Mouse (Mus musculus): Measurements from ENCODE around the gene Aup1.

Gene Aup1

DNA sequence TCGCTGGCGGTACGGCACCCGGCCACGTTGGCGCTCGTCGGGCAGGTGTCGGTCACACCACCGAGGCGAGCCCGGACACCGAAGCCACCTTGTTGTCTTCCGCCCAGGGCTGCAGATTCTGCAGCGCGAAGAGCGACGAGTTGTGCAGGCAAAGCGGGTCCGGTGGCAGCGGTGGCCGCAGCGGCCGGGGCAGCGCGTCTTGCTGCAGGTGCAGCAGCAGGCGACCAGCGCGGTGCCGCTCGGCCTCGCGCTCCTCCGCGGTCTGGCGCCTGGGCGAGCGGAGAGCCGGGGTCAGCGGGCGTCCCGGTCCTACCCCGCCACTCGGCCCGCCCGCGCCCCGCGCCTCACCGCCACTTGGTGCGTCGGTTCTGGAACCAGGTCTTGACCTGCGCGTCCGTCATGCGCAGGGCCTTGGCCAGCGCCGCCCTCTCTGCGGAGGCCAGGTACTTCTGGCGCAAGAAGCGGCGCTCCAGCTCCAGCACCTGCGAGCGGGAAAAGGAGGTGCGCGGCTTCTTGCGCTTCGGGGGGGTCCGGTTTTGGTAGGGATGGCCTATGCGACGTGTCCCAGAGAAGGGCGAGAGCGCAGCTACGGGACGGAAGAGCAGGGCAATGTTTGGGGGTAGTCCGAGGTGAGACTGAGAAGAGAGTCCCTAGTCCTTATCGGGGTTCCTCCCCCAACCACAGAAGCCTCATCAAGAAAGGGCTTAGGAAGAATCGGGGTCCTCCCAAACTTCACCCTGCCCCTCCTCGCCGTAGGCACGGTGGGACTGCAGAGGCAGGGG, 14.6 kb downstream of the Aup1 start:
- DNase-seq (ENCODE audit: low read depth in 1 of 2, low spot score in 2 of 2) = no peak

DNA sequence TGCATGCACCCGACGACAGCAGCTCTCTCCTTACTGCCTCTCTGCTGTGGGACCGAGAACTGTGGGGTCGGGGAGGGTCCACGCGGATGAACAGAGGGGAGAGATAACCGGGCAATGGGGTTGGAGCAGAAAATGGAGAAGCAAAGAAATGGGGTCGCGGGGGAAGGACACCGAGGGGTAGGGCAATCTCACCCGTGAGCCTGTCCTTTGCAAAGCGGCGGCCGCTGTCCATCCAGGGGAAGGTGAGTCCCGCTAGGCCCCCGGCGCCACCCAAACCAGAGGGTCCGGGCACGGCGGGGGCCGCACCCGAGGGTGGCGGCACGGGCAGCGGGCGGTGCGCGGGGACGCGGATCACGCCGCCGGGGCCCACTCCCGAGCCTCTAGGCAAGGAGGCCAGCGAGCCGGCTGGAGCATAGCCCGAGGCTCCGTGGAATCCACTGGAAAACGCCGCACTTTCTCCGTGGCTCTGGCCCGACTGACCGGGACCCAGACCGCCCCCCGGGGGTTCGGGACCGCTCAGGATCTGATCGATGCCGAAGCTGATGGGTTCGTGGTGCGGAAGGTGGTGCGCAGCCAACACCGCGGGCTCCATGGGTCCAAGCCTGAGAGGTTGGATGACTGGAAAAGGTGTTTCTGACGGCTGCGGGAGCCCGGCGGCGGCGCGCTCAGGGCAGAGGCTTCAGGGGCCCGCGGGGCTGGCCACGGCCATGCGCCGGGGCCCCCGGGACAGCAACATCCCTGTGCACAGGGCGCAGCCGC, 15.3 kb downstream of the Aup1 start:
- no peak for DNase-seq (ENCODE audit: low read depth in 1 of 2, low spot score in 2 of 2)

DNA sequence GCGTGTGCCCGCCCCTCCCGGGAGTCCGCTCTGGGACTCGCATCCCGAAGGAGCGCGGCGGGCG, 15.8 kb downstream of the Aup1 start, which contains the start of gene Tlx2:
TSS of gene Tlx2 (minus strand) at position 47 of the 64 bp plus-strand sequence.
- DNase-seq (ENCODE audit: low read depth in 1 of 2, low spot score in 2 of 2) = no peak

DNA sequence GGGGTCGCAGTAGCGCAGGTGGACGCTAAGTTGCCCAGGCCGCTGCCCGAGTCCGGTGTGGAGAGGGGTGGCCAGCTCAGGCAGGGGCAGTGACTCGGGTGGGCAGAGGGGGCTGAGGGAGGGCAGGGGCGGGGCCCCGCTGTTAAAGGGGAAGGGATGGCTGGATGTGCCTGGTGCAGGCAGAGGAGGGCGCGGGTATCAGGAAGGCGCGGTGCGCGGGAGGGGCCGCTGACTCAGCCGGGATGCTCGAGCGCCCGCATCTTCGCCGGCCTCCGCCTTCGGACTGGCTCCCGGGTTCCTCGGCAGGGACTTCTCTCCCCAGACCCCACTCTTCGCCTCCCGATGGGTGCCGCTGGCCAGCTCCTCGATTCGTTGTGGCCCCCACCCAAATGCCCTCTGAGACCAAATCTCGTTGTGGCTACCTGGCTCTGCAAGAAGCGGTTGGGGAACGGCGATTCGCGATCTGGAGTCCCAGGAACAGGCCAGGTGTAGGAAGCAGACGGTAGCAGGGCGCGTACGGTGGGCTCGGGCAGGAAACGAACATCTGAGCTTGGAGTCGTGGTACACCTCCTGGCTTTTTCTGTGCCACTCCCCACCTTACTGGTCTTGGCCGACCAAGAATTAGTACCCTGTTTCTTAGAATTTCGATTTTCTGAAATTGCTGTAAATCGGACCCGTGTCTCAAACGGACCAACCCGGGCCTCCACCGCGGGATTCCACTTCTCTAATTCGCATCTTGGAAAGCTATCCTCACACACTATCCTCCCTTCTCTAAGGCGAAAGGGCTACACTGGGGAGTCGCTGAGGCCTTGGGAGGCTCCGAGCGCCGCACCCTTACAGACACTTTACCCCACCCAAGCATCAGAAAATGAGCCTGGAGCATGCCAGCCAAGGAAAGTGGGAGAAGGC, 16.2 kb downstream of the Aup1 start:
- DNase-seq (ENCODE audit: low read depth in 1 of 2, low spot score in 2 of 2) = peak in 1 of 2 experiments; percentile 17

DNA sequence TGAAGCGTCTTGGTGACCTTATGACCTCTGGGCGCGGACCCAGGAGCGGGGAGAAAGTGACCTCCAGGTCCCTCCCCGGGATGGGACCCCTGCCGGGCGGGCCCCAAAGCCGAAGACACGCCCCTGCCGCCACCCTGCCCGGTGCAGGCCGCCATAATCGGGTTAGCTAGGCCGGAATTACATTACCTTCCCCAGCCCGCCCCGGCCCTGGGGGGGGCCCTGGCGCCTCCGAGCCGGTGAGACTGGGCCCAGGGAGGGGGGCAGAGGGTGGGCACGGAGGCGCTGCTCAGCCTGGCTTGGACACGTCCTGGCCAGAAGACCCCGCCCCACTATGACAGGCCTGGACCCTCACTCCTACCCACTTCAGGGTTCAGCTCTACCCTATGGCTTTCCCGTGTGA, 16.9 kb downstream of the Aup1 start:
- DNase-seq (ENCODE audit: low read depth in 1 of 2, low spot score in 2 of 2) = no peak

DNA sequence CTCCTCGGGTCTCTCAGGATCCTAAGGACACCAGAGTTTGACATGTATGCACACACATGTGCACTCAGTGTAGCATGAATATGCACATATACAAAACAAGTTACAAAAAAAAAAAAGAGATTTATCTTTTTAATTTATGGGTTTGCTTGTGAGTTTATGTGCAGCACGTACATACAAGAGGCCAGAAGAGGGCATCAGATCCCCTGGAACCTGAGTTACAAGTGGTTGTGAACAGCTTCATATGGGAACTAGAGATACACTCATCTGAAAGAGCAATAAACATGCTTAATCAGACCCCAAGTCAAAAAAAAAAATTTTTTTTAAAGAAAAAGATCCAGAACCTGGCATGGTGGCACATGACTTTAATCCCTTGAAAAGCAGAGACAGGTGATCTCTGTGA, 20.7 kb downstream of the Aup1 start:
- no peak for DNase-seq (ENCODE audit: low read depth in 1 of 2, low spot score in 2 of 2)

DNA sequence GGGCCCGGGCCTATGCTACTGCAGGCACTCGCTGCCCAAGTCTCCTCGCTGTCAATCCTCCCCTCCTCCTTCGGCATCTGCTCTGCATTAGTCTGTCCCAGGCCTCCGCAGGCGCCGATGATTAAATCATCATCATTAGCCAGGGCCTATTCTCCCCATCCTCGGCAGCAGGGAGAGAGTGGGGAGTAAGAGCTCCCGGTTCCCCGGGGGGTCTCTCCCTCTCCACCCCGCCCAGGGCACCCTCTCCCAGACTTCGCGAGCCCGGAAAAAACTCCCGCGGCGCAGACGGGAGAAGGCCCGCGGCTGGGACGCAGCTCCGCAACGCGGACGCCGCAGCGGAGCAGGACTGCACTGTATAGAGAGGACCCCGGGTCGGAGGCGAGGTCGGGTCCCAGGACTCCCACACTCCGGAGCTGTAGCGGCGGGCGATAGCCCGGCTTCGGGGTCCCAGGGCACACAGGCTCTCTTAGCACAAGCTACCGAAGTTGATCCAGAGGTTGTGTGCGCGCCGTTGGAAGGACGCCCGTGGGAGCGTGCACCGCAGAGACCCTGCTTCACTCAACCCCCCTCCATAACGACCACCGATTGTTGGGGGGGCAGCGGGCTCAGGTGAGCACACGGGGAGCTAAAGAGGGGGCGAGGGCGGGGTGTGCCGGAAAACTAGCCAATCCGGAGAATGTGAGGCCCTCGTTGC, 23.5 kb downstream of the Aup1 start, which contains the start of gene Pcgf1:
TSS of gene Pcgf1 (plus strand) at position 240 of the 694 bp plus-strand sequence.
- DNase-seq (ENCODE audit: low read depth in 1 of 2, low spot score in 2 of 2) = no peak

DNA sequence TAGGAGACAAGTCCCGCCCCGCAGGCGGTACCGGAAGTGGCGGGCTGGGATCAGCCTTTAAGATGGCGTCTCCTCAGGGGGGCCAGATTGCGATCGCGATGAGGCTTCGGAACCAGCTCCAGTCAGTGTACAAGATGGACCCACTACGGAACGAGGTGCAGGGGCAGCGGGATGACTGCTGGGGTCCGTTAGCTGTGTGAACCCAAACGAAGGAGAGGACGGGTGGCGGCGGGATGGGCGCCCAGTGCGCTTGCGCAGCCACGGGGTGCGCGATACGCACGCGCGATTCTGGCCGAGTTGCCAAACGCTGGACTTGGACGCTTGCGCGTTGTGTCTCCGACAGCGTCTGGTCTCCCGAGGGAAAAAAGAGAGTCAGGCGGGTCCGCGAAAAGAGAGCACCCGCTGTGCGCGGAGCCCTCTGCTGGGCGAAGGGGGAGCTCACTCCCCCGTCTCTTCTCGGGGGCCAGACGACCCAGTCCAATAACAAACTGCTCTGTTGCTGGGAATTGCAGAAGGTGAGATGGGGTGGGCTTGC, 24.1 kb downstream of the Aup1 start:
- peak; percentile 96 to 98 for DNase-seq (ENCODE audit: low read depth in 1 of 2, low spot score in 2 of 2)

DNA sequence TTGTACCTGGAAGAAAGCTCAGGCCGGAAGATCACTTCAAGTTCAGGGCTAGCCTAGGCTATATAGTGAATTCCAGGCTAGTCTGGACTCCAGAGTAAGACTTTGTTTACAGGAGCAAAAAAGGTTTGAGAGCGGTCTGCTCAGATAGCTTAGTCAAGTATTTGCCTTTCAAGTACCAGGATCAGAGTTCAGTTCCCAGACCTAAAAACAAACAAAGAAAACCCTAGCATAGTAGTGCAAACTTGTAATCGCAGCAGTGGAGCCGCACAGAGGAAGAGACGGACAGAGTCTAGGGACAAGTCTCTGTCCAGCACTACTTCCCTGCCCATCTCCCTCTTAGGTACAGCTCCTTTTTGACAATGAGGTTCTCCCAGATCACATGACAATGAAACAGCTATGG, 25.9 kb downstream of the Aup1 start:
- DNase-seq (ENCODE audit: low read depth in 1 of 2, low spot score in 2 of 2) = no peak

DNA sequence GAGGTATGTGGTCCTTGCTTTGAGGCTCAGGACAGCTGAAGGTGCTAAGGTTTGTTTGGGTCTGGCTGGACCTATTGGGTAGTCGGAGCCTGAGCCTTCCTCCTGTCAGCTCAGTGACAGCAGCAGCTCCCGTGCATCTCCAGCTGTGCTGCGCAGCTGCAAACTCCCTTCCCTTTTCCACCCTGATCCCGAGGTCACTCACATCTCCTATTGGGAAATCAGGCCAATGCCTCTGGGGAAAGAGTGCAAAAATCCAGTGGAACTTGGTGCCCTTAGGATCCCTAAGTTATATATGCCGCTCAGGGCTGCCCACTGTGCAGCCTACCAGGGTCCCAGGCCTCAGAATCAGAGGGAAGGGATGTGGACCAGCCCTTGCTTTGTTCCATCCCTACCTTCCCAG, 29.2 kb downstream of the Aup1 start:
- no peak for DNase-seq (ENCODE audit: low read depth in 1 of 2, low spot score in 2 of 2)

DNA sequence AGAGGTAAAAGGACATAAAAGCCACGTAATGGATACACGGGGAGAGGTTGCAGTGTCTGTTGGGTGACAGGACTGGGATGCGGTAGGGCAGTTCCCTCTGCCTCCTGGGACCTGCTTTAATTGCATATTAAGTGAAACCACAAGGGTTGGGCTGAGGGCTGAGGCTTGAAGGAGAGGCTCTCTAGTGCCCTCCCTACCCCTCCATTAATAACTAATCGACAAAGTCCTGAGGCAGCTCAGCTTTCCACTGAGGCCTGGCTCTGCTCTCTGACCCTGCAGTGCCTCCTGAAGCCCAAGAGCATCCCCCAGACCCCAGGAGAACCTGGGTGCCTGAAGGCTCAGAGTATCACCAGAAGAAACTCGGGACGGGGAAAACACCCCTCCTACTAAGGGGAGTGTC, 30.2 kb downstream of the Aup1 start:
- no peak for DNase-seq (ENCODE audit: low read depth in 1 of 2, low spot score in 2 of 2)

DNA sequence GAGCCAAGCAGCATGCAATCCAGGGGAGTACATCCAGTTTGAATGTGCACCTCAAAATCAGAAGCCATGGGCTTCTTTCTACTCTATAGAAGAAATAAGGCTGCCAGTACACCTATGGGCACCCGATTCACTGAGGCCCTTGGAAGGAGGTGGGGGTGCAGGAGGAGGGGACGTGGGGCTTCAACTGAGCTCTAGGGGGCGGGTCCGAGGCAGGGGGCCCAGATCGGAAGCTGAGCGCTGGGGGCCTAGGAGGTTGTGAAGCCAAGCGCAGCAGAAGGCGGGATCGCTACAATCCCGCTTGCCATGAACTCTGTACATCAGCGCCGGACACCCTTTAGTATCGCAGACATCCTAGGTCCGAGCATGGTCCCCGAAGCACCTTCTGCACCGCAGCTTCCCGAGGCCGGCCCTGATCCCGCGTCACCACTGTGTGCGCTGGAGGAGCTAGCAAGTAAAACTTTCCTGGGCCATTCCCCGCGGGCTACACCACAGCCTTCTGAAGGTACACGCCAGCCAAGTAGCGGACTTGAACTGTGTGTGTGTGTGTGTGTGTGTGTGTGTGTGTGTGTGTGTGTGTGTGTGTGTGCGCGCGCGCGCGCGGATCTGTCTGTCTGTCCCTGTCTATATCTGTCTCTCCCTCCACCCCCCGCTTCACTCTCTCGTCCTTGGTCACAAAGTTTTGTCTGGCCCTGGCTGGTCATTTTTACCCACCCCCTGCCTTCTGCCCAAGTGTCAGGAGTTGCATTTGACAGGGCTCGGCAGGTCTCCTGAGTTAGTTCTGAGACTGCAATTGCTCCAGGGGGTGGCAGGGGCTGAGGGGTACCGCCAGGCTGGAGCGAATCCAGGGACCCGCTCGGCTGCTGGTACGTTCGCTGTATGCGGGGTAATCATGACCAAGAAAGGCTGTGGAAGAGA, 32.1 kb downstream of the Aup1 start, which contains the start of gene Lbx2:
TSS of gene Lbx2 (plus strand) at position 247 of the 915 bp plus-strand sequence.
- DNase-seq (ENCODE audit: low read depth in 1 of 2, low spot score in 2 of 2) = no peak

DNA sequence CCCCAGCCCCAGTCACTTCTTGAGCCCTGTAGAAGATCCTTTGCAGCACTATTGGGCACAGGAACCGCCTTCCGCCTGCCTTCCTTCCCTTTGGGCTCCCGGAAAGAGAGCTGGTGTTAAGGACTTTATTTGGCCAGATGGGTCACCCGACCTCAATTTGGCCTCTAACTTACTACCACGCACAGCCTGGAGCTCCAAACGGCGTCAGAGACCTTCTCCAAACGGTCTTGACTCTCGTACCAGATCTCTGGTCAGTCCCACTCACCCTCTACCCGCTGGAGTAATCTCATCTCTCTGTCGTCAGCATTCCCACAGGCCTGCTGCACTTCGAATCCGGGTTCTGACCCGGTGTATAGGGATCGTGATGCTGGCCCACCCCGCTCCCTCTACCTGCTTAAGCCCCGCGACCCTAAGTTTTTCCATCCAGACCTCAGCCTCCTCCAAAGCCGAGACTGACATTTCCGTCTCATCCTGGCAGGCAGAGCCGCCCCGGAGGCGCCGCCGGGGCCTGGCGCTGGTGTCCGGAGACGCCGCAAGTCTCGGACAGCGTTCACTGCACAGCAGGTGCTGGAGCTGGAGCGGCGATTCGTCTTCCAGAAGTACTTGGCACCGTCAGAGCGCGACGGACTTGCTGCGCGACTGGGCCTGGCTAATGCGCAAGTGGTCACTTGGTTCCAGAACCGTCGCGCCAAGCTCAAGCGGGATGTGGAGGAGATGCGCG, 33.0 kb downstream of the Aup1 start:
- DNase-seq (ENCODE audit: low read depth in 1 of 2, low spot score in 2 of 2) = no peak

DNA sequence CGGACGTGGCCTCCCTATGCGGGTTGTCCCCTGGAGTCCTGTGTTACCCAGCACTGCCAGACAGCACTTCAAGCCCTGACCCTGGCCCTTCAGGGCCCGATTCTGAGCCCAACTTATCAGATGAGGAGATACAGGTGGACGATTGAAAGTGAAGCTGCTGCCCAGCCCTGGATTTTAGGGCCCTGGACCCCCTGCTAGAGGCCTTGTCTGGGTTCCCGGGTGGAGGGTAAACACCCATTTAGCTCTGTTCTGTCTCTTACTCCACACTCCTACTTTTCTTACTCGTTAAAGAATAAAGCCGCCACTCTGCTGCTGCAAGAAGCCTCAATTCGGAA, 33.6 kb downstream of the Aup1 start:
- no peak for DNase-seq (ENCODE audit: low read depth in 1 of 2, low spot score in 2 of 2)

DNA sequence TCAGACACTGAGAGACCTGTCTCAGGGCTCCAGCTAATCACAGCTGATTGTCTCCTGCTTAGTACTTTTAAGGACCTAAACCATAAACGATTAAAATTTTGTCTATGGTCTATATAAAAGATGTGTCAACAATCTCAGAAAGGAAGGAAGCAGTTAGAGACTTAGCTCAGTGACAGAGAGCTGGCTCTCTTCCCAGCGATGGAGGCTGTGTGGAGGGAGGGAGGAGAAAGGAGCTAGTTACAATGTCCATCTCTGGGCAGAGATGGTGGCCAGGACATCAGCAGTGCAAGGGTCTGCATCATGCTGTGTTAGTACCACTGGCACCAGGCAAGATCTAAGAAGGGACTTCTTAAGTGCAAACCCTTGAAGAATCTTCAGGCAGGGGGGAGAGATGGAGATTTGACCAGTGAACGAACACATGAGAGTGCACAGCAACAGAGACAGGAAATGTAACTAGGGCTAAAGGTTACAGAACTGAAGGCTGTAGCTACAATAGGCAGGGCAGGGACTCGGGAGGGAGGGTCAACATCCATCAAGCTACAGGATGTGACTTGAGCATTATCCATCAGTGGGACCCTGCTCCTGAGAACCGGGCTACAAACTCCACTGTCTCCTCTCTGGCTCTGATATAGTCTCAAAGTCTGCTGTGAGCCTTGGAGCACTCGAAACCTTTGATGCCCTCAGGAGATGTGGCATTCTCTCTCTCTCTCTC, 38.3 kb downstream of the Aup1 start:
- no peak for DNase-seq (ENCODE audit: low read depth in 1 of 2, low spot score in 2 of 2)

DNA sequence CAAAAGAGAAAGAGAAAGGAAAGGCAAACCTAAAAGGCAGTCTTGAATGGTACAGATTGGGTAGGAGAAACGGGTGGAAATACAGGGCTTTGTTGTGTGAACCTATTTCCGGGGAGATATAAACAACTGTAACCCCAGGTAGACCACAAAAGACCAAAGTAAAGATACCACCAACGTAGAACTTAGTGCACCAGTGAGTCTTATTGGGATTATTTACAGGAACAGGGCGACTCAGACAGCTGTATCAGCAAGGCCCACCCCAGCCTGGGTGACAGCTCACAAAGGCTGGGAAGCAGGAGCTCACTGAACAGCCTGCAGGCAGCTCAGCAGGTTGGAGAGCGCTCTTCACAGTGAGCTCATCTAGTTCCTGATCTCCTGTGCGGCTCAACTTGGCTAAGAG, 41.6 kb downstream of the Aup1 start:
- DNase-seq (ENCODE audit: low read depth in 1 of 2, low spot score in 2 of 2) = no peak

DNA sequence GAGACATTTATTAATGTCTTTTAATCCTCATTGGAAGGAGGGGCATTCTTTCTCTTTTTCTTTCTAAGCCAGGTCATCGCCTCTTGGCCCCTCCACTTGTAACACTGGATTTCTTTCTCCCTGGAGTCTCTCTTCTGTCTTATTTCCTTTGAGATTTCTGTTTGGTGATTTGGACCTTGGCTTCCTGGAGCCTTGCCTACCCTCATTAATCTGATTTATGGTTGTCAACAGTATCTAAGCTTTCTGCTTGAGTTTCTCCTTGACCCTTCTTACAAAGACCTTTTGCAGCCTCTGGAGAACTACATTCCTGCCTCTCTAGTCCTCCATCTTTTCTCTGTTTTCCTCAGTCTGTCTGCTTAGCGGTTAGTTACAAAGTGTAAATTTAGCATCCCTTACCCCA, 44.1 kb downstream of the Aup1 start:
- no peak for DNase-seq (ENCODE audit: low read depth in 1 of 2, low spot score in 2 of 2)

DNA sequence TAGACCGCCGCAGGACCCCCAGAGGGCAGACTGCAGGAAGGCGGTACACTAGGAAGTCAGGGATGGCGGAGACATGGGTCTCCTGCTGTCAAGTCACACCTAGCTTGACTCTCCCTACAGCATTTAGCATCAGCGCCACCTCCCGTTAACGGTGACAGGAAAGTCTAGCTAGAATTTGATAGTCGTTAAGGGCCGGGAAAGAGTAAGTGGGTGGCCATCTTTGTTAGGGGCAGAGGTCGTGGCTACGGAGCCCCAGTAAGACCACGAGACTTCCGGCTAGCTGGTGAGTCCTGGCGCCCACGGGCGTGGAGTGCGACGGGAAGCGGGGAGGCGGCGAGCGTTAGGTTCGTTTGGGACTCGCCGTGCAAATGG, 47.0 kb downstream of the Aup1 start, which contains the start of the genes Ccdc142 and Gm42688:
TSS of gene Ccdc142 (plus strand) at position 286 of the 372 bp plus-strand sequence.
TSS of gene Gm42688 (plus strand) at position 302 of the 372 bp plus-strand sequence.
- DNase-seq (ENCODE audit: low read depth in 1 of 2, low spot score in 2 of 2) = peak; percentile 62 to 75

All from monocyte, adult 2 months (primary cell).